Mouse (Mus musculus): ENCODE measurements around the gene Hes5.

The Hes5 gene

GRCm38 (mm10) chr4:154972546-154972945 is 11.8 kb downstream of the Hes5 start:
- DNase-seq = no peak

GRCm38 (mm10) chr4:154974163-154974611 is 13.5 kb downstream of the Hes5 start:
- no peak for DNase-seq

- DNase-seq = peak; percentile 57
Observed at GRCm38 (mm10) chr4:154980110-154980509, 19.4 kb downstream of the Hes5 start.

GRCm38 (mm10) chr4:154981076-154981475 is 20.4 kb downstream of the Hes5 start:
- DNase-seq = no peak

- DNase-seq = peak; percentile 73
Observed at GRCm38 (mm10) chr4:154981530-154981929, 20.8 kb downstream of the Hes5 start.

- no peak for DNase-seq
Observed at GRCm38 (mm10) chr4:154982247-154983120, 21.8 kb downstream of the Hes5 start.

GRCm38 (mm10) chr4:154983767-154984166 is 23.0 kb downstream of the Hes5 start:
- peak; percentile 40 for DNase-seq

GRCm38 (mm10) chr4:154985151-154985777 is 24.5 kb downstream of the Hes5 start:
- DNase-seq = no peak

- peak; percentile 93 for DNase-seq
Observed at GRCm38 (mm10) chr4:154986096-154986495, 25.4 kb downstream of the Hes5 start.

GRCm38 (mm10) chr4:154986750-154987149 is 26.0 kb downstream of the Hes5 start:
- no peak for DNase-seq

- no peak for DNase-seq
Observed at GRCm38 (mm10) chr4:154994876-154995275, 34.2 kb downstream of the Hes5 start.

- no peak for DNase-seq
Observed at GRCm38 (mm10) chr4:154996572-154997154, 35.9 kb downstream of the Hes5 start.

- DNase-seq = no peak
Observed at GRCm38 (mm10) chr4:154999379-154999778, 38.7 kb downstream of the Hes5 start.

GRCm38 (mm10) chr4:155005278-155005677 is 44.6 kb downstream of the Hes5 start:
- no peak for DNase-seq

- no peak for DNase-seq
Observed at GRCm38 (mm10) chr4:155006296-155006695, 45.6 kb downstream of the Hes5 start.

GRCm38 (mm10) chr4:155007641-155008040 is 46.9 kb downstream of the Hes5 start:
- no peak for DNase-seq

GRCm38 (mm10) chr4:155008075-155008474 is 47.4 kb downstream of the Hes5 start:
- DNase-seq = no peak

- DNase-seq = no peak
Observed at GRCm38 (mm10) chr4:155009216-155009615, 48.5 kb downstream of the Hes5 start.

GRCm38 (mm10) chr4:155010870-155011269 is 50.1 kb downstream of the Hes5 start:
- no peak for DNase-seq

- DNase-seq = no peak
Observed at GRCm38 (mm10) chr4:155011312-155012025, 50.7 kb downstream of the Hes5 start.
